Mouse (Mus musculus) heart, adult 2 months (tissue): ENCODE data around the gene Oprd1. TPM values are rescaled to one million over a fixed set of nuclear protein-coding genes. Genes with fewer than 3 reads are reported as not detected.

Source experiments
- DNase-seq, 2 experiments: peaks; one replicate each; pipeline ENCODE4 v3.0.0; 2021
- H3K27ac ChIP-seq: fragments of 200-600 bp; 2 replicates; pipeline ENCODE4 v1.8.1; 2022
- H3K27me3 ChIP-seq: fragments of 200-500 bp; 2 replicates; pipeline ENCODE4 v1.6.1; 2012; ENCODE audit warnings: mild to moderate bottlenecking, low read length, inconsistent platforms, mixed read lengths; ENCODE audit not compliant: control insufficient read depth, insufficient read depth
- H3K36me3 ChIP-seq: fragments of 200-500 bp; 2 replicates; pipeline ENCODE4 v1.6.1; 2012; ENCODE audit warnings: low read length, inconsistent platforms; ENCODE audit not compliant: control insufficient read depth, insufficient read depth
- H3K4me1 ChIP-seq: fragments of 200-500 bp; 2 replicates; pipeline ENCODE4 v1.6.1; 2011; ENCODE audit warnings: low read length; ENCODE audit not compliant: control insufficient read depth, insufficient read depth
- H3K4me3 ChIP-seq: fragments of 200-600 bp; 2 replicates; pipeline ENCODE4 v1.8.1; 2022
- H3K79me2 ChIP-seq: fragments of 200-500 bp; replicated peaks from 2 replicates; pipeline ENCODE4 v1.6.1; 2012; ENCODE audit warnings: mild to moderate bottlenecking, inconsistent platforms, low read length, moderate library complexity, mixed read lengths; ENCODE audit not compliant: control insufficient read depth, insufficient read depth
- H3K9ac ChIP-seq: fragments of 200-500 bp; 2 replicates; pipeline ENCODE4 v1.6.1; 2012; ENCODE audit warnings: low read depth, mild to moderate bottlenecking, control low read depth, inconsistent platforms, low read length, mixed read lengths
- CTCF ChIP-seq: fragments of 200-600 bp; IDR thresholded peaks from 2 replicates; pipeline ENCODE4 v1.8.1; 2022; ENCODE audit warnings: antibody characterized with exemption, mild to moderate bottlenecking, moderate library complexity
- EP300 ChIP-seq: fragments of 200-500 bp; IDR thresholded peaks from 2 replicates; pipeline ENCODE4 v1.6.1; 2011; ENCODE audit warnings: low read depth, low read length, control low read depth; ENCODE audit not compliant: insufficient read depth
- POLR2A ChIP-seq: fragments of 200-500 bp; IDR thresholded peaks from 2 replicates; pipeline ENCODE4 v1.6.1; 2011; ENCODE audit warnings: mild to moderate bottlenecking, low read depth, low read length, control low read depth; ENCODE audit not compliant: insufficient read depth
- WGBS: fragments of 180-500 bp; shearing (Covaris S2); methylation state at CpG from one replicate; pipeline ENCODE4 v1.1.7; 2018; 5-methylcytosine and 5-hydroxymethylcytosine counted together
- intact Hi-C: fragments of 180-260 bp; cut with DNase I; formaldehyde crosslinking; loops from one replicate; pipeline ENCODE4 v1.15.1; 2025
- polyA plus RNA-seq: library from polyadenylated mRNA; depleted of rRNA; stranded (reverse); fragments of >200 nt; gene quantifications from 2 replicates; pipeline ENCODE4 v1.2.3, GENCODE M21; 2012
- total RNA-seq, 2 experiments: library from RNA; stranded (reverse); gene quantifications; 2 replicates each; pipeline ENCODE4 v1.2.3; 2021

The Oprd1 gene
- total and polyA plus RNA-seq, 3 experiments = 0.20 to 0.43 (median 0.21) TPM

DNA sequence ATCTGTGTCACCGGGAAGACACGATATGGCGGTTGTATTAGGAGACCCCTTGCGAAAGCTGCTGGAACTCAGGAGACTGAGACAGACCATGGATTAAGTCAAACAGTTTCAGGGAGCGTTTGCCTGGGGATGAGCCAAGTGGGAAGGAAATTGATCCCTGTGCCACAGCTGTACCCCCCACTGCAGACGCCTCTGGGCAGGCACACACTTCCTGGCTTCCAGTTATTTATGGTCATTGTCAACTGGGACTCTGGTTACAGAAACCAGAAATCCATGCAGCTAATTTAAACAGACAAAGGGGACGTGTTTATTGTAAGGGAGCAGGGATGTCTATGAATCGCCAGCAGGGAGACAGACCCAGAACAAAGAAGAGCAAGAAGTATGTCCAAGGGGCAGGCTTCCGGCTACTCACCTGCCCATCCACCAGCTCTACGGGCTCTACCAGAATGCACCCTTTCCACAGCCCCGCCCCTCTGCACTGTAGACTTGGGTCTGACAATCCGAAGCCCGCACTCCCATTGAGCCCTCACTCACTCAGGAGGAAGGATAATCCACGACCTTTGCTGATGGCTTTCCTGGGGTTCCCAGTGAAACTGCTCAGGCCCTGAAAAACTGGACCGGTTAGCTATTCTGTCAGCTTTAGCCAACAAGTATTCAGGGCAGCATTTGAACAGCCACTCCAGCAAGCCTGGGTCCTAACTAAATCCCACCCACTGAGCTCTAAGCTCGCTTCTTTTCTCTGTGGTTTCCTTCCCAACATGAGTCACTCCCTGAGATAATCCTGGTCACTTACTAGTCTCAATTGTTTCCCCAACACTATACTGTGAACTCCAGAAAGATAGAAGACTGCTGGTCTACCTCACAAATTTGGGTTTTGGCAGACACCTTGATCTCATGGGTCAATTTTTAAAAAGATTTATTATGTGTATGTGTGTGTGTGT lies 22.3 kb upstream of the Oprd1 start:
- Histone ChIP-seq H3K4me1 (no peaks in the 10 kb centered on the region), H3K27ac (no peak overlapping the region), H3K9ac (no peak overlapping the region), H3K4me3 (no peak overlapping the region), H3K27me3 (no peaks in the 10 kb centered on the region; the same call in 1 of the 2 replicates), H3K36me3 (no peaks in the 10 kb centered on the region), H3K79me2 (no peaks in the 10 kb centered on the region)
- intact Hi-C loops = no loop called here
- WGBS = 75% methylated on average over 16 of the region's 16 CpGs
- no peak for TF ChIP-seq EP300
- no peak for TF ChIP-seq CTCF
- TF ChIP-seq POLR2A = no peak
- DNase-seq = no peak

DNA sequence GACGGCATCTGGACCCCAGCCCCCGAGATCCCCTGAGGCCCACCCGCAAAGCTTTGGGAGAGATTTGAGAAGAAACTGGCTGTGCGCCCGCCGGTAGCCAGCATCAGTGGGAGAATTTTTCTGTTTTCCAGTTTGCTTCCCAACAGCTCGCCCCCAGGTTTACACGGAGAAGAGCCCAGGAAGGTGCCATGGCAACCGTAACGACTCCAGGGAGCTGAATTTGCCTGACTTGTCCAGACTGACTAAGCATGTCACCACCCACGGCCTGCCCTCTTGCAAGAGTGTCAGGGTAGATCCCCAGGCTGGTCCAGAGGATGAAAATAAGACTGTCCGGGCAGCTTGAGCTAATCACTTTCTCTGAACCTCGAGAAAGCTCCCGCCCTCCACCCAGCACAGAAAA lies 21.4 kb upstream of the Oprd1 start:
- Histone ChIP-seq H3K4me1 (no peaks in the 10 kb centered on the region), H3K4me3 (no peak overlapping the region), H3K27me3 (no peaks in the 10 kb centered on the region; the same call in 1 of the 2 replicates), H3K79me2 (no peaks in the 10 kb centered on the region), H3K27ac (no peak overlapping the region), H3K9ac (no peak overlapping the region), H3K36me3 (no peaks in the 10 kb centered on the region)
- DNase-seq = no peak
- WGBS = 62% methylated on average over 14 of the region's 14 CpGs
- intact Hi-C loops = no loop called here
- TF ChIP-seq POLR2A (no peak), EP300 (no peak), CTCF (no peak)

DNA sequence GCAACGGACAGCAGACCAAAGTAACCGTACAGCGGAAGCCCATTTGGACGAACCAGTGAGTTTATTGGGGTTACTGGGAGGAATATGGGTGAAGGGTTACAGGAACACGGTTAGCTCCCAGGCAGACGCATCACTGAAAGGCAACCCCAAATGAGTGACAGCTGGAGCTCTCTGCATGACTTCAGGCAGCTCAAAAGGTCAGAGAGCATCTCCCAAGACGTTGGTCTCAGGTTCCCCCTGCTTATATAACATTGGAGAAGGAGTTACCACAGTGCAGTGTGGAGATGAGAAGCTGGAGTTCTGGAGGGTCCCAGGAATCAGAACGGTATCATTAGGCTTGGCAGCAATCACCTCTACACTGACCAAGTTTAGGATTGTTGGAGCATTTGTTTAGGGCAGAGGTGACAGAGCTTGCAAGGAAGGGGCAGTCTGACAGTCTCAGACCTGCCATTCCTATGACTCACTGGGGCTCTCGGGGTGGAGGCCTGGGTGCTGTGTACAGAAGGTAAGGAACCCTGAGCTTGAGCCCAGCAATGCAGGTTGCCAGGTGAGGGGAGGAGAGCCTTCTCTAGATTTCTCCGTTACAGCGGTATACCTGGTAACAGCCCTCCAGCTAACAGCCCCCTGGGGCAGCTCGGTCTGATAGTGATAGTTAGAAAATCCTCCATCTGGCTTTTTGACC lies 12.8 kb upstream of the Oprd1 start:
- intact Hi-C loops = no loop called here
- 46% methylated on average over 12 of the region's 12 CpGs for WGBS

DNA sequence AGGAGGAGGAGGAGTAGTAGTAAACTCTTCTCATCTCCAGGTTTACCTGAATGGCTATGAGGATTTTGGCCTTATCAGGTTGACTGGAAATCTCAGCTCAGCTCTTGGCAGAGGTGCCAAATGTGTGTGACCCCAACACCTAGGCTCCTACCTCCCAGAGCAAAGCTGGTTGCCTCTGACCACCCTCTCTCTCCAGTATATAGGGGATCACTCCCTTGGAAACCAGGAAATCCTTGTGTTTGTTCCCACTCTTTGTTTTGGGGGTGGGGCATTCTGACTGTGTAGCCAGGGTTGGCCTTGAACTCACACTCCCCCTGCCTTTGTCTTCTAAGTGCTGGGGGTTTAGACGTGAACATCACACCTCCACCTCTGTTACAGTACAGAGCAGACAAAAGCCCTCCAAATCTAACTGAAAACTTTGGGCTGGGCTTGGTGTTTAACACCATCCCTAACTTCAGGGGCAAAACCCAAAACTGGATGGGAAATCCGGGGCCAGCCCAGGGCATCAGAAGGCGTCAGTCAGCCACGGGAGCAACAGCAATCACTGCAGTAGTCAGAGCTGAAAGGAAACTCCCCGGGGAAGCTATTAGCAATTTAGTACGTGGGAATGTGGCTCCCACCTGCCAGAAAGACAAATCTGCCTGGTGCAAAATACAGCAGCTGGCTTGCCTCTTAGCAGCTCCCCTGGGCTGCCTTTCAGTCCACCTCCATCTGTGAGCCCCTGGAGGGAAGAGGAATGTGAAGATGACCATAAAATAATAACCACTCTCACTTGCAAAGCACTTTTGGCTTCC lies 10.8 kb upstream of the Oprd1 start:
- TF ChIP-seq CTCF (no peak), EP300 (no peak), POLR2A (no peak)
- no peak overlapping the region for H3K9ac ChIP-seq
- DNase-seq = no peak
- H3K36me3 ChIP-seq = no peaks in the 10 kb centered on the region
- H3K27me3 ChIP-seq = no peaks in the 10 kb centered on the region
- WGBS = 23% methylated on average over 6 of the region's 6 CpGs
- no peaks in the 10 kb centered on the region for H3K79me2 ChIP-seq
- intact Hi-C loops = no loop called here
- no peak overlapping the region for H3K27ac ChIP-seq
- no peak overlapping the region for H3K4me3 ChIP-seq
- H3K4me1 ChIP-seq = no peaks in the 10 kb centered on the region

More for the DNA sequence above, 12.8 kb upstream of the Oprd1 start:
- no peak overlapping the region for H3K4me3 ChIP-seq
- H3K9ac ChIP-seq = 0 out of 2 replicates have a peak overlapping the region, but pooled peaks have one; percentile 14
- H3K79me2 ChIP-seq = no peaks in the 10 kb centered on the region
- no peak overlapping the region for H3K27ac ChIP-seq
- no peak for DNase-seq
- H3K27me3 ChIP-seq = no peaks in the 10 kb centered on the region
- TF ChIP-seq CTCF (no peak), EP300 (no peak), POLR2A (no peak)
- H3K36me3 ChIP-seq = no peaks in the 10 kb centered on the region
- no peaks in the 10 kb centered on the region for H3K4me1 ChIP-seq

DNA sequence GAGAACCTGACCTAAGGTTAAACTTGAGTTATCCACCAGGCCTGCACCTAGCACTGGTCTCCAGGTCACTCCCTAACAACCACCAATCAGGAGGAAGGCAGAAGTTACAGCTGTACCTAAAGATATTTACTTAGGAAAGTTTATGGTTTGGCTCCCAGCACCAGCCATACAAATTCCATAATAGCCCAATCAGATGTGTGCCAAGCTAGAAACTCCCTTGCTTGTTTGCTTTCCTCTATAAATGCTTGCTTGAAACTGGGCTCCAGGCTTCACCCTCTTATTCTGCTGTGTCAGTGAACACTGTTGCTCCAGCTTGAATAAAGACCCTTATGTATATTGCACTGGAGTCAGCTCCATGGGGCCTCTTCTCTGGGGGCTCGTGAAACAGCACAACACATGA lies 7.4 kb upstream of the Oprd1 start:
- Histone ChIP-seq H3K4me1 (no peaks in the 10 kb centered on the region), H3K36me3 (no peaks in the 10 kb centered on the region), H3K4me3 (no peak overlapping the region), H3K27ac (no peak overlapping the region), H3K9ac (no peak overlapping the region), H3K79me2 (no peaks in the 10 kb centered on the region), H3K27me3 (no peaks in the 10 kb centered on the region)
- intact Hi-C loops = no loop called here
- TF ChIP-seq EP300 = no peak
- no peak for TF ChIP-seq CTCF
- TF ChIP-seq POLR2A = no peak
- 76% methylated on average over 1 of the region's 1 CpGs for WGBS
- DNase-seq = no peak
